Comparison of ENCODE assay signal across 10 mouse cellular contexts in the genomic region with DNA sequence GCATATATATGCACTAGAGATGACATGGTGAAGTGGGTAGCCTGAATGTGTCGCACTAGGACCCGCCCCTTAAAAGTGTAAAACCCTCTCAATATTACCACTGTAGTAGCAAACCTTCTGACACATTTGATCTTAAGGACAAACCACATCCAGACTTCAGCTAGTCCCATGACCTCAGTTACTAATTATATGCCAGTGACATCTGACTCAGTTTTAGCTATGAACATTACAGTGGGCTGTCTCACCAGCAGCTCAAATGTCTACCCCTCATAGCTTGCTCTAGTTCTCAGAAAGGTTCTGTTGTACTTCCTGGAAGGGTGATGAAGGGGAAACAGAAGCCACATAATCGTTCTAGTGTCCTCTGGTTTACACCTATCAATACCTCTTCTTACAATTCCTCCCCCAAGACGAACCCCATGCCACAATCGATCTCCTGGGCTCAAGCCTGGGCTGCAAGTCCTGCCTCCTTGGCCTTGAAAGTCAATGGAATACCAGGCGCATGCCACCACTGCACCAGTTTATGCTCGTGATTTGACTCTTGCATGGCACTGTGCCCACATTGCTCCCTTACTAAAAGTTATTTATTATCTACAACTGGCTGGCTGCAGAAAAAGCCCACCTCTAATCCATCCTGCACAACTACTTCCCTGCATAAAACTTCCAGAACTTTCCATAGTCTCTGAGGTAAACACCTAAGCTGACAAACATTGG. TPM values are rescaled to one million over a fixed set of nuclear protein-coding genes. Genes with fewer than 3 reads are reported as not detected.
DNase-seq lines count a peak whose midpoint lies in the region; ATAC-seq lines count a peak whose summit lies in the region.
"Had no signal": no experiment of that assay in that cellular context is flagged by ENCODE, and none has a peak within 500 bp of the region (broad histone marks: within the 10 kb centered on the region; RNA-seq: fewer than 3 reads in every experiment).

No protein-coding gene starts in this region.

- no peaks in the 10 kb centered on the region for H3K9me3 ChIP-seq in heart, embryonic 14.5 days (ENCODE audit: control insufficient read depth, low read length)
- no peaks in the 10 kb centered on the region for H3K9me3 ChIP-seq in forebrain, embryonic 11.5 days (ENCODE audit: control insufficient read depth, low read length)
- no peaks in the 10 kb centered on the region for H3K9me3 ChIP-seq in limb, embryonic 10.5 days (replicated peaks)
- no peaks in the 10 kb centered on the region for H3K9me3 ChIP-seq in hindbrain, embryonic 16.5 days (ENCODE audit: control insufficient read depth, low read length)

- ATAC-seq in heart, embryonic 14.5 days (ENCODE audit: insufficient number of reproducible peaks, insufficient read depth, low FRiP score, low read depth), result no peak
- peak; percentile 90 for ATAC-seq in CD4-positive, CD25-positive, alpha-beta regulatory T cell, adult 4 months
- peak; percentile 17 to 48; a peak in 1 of 4 replicates for ATAC-seq in hematopoietic stem cell, adult 5-6 weeks (replicated peaks in 1 of 2; ENCODE audit: insufficient read depth in 1 of 2, low FRiP score in 2 of 2, low TSS enrichment in 1 of 2, low read depth in 1 of 2, poor library complexity in 2 of 2, severe bottlenecking in 2 of 2)
- ATAC-seq in megakaryocyte, adult 5-6 weeks (ENCODE audit: poor library complexity, severe bottlenecking), result peak; percentile 69
- no peak for ATAC-seq in forebrain, embryonic 11.5 days (replicated peaks; ENCODE audit: low FRiP score)
- ATAC-seq in hindbrain, embryonic 16.5 days, result no peak
- ATAC-seq: forebrain, postnatal 0 days had no signal

- no peak overlapping the region for H3K4me2 ChIP-seq in heart, embryonic 14.5 days (ENCODE audit: low read length)
- H3K4me2 ChIP-seq in forebrain, embryonic 11.5 days (ENCODE audit: low read depth, low read length, severe bottlenecking), result no peak overlapping the region
- H3K4me2 ChIP-seq in hindbrain, embryonic 16.5 days (ENCODE audit: low read length), result no peak overlapping the region

- peaks cover 2 to 10% of the 10 kb centered on the region in 2 experiments; a peak in 3 of 4 replicates for H3K4me1 ChIP-seq in heart, embryonic 14.5 days (ENCODE audit: control insufficient read depth in 2 of 2, insufficient read depth in 2 of 2, low read length in 2 of 2)
- H3K4me1 ChIP-seq in forebrain, embryonic 11.5 days (replicated peaks; ENCODE audit: control insufficient read depth, insufficient read depth, low read length), result no peaks in the 10 kb centered on the region
- no peaks in the 10 kb centered on the region for H3K4me1 ChIP-seq in limb, embryonic 10.5 days
- no peaks in the 10 kb centered on the region for H3K4me1 ChIP-seq in hindbrain, embryonic 16.5 days (ENCODE audit: control insufficient read depth, insufficient read depth, low read depth, low read length)

- 56% methylated on average over 7 of the region's 7 CpGs for WGBS in heart, embryonic 14.5 days
- WGBS in forebrain, embryonic 11.5 days, result 88% methylated on average over 7 of the region's 7 CpGs
- WGBS in limb, embryonic 10.5 days, result 90% methylated on average over 7 of the region's 7 CpGs
- 88% methylated on average over 7 of the region's 7 CpGs for WGBS in hindbrain, embryonic 16.5 days

- H3K27ac ChIP-seq in heart, embryonic 14.5 days (replicated peaks in 1 of 2; ENCODE audit: control insufficient read depth in 1 of 2, insufficient read depth in 1 of 2, low read depth in 2 of 2, low read length in 2 of 2), result peak overlapping the region; percentile 24 to 26; a peak in 2 of 4 replicates
- H3K27ac ChIP-seq in forebrain, embryonic 11.5 days (ENCODE audit: low read depth, low read length), result no peak overlapping the region
- no peak overlapping the region for H3K27ac ChIP-seq in limb, embryonic 10.5 days
- H3K27ac ChIP-seq in hindbrain, embryonic 16.5 days (ENCODE audit: low read depth, low read length), result no peak overlapping the region

- no peak overlapping the region for H3K9ac ChIP-seq in heart, embryonic 14.5 days (ENCODE audit: low read length)
- H3K9ac ChIP-seq in forebrain, embryonic 11.5 days (ENCODE audit: low read length), result no peak overlapping the region
- no peak overlapping the region for H3K9ac ChIP-seq in hindbrain, embryonic 16.5 days (ENCODE audit: low read depth, low read length)
- H3K9ac ChIP-seq: forebrain, postnatal 0 days had no signal

- intact Hi-C loops in heart, postnatal 36 days (cut with DNase I), result no loop called here

- no peak overlapping the region for H3K4me3 ChIP-seq in heart, embryonic 14.5 days (ENCODE audit: control insufficient read depth in 1 of 2, insufficient read depth in 1 of 2, low read depth in 1 of 2, low read length in 2 of 2)
- H3K4me3 ChIP-seq in forebrain, embryonic 11.5 days (ENCODE audit: low read depth, low read length), result no peak overlapping the region
- H3K4me3 ChIP-seq in limb, embryonic 10.5 days, result no peak overlapping the region
- H3K4me3 ChIP-seq in hindbrain, embryonic 16.5 days (ENCODE audit: low read length), result no peak overlapping the region

- H3K27me3 ChIP-seq in heart, embryonic 14.5 days (ENCODE audit: control insufficient read depth, insufficient read depth, low read length), result no peaks in the 10 kb centered on the region
- H3K27me3 ChIP-seq in forebrain, embryonic 11.5 days (ENCODE audit: control insufficient read depth, insufficient read depth, low read length), result no peaks in the 10 kb centered on the region
- no peaks in the 10 kb centered on the region for H3K27me3 ChIP-seq in limb, embryonic 10.5 days (ENCODE audit: low read depth, poor library complexity, severe bottlenecking)
- no peaks in the 10 kb centered on the region for H3K27me3 ChIP-seq in hindbrain, embryonic 16.5 days (replicated peaks; ENCODE audit: control insufficient read depth, insufficient read depth, low read length)

- H3K36me3 ChIP-seq in heart, embryonic 14.5 days (ENCODE audit: control insufficient read depth, insufficient read depth, low read length), result no peaks in the 10 kb centered on the region
- H3K36me3 ChIP-seq in forebrain, embryonic 11.5 days (ENCODE audit: control insufficient read depth, insufficient read depth, low read length), result no peaks in the 10 kb centered on the region
- no peaks in the 10 kb centered on the region for H3K36me3 ChIP-seq in limb, embryonic 10.5 days
- no peaks in the 10 kb centered on the region for H3K36me3 ChIP-seq in hindbrain, embryonic 16.5 days (ENCODE audit: control insufficient read depth, insufficient read depth, low read length)

- no peak for DNase-seq in heart, postnatal 36 days
- DNase-seq in forebrain, embryonic 11.5 days (ENCODE audit: low spot score), result no peak
- no peak for DNase-seq in limb, embryonic 10.5 days (ENCODE audit: low spot score)
- DNase-seq: forebrain, postnatal 0 days; right cerebral cortex, adult 18-20 months had no signal

RNA-seq across cellular contexts. Expression of gene Slc39a10, which starts 28.3 kb away (rescaled TPM):
- polyA plus RNA-seq in heart, embryonic 14.5 days (2014; fragmentation: Nextera tagmentation; extraction: Ambion mirVana), result 27.0 and 27.8 TPM in 2 replicates
- 1 to 10 TPM; 7.0 to 8.8 TPM for total RNA-seq in heart, postnatal 36 days (2021)
- 10 to 100 TPM; 15.2 to 15.8 TPM for polyA plus RNA-seq in CD4-positive, CD25-positive, alpha-beta regulatory T cell, adult 4 months (2017; shearing (Covaris generic))
- total RNA-seq in hematopoietic stem cell, adult 5-6 weeks (2017), result 29.1 and 34.0 TPM in 2 replicates
- total RNA-seq in megakaryocyte, adult 5-6 weeks (2015), result 17.0 and 17.8 TPM in 2 replicates
- total RNA-seq in megakaryocyte, adult 5-6 weeks (2017), result 15.8 and 16.3 TPM in 2 replicates
- 76.5 and 78.4 TPM in 2 replicates for polyA plus RNA-seq in forebrain, embryonic 11.5 days (2014; fragmentation: Nextera tagmentation; extraction: Ambion mirVana)
- polyA plus RNA-seq in limb, embryonic 10.5 days (2016; fragmentation: Nextera tagmentation; extraction: Ambion mirVana), result 60.6 and 64.1 TPM in 2 replicates
- 49.2 and 56.9 TPM in 2 replicates for polyA plus RNA-seq in hindbrain, embryonic 16.5 days (2015; fragmentation: Nextera tagmentation; extraction: Ambion mirVana)

Comparison
In these comparisons a context has a peak if more than half of its experiments do, and no peak if none do; other contexts are left out.
1. ATAC-seq: peak in CD4-positive, CD25-positive, alpha-beta regulatory T cell, adult 4 months (single experiment), hematopoietic stem cell, adult 5-6 weeks (2 of 2) and megakaryocyte, adult 5-6 weeks (single experiment); none in heart, embryonic 14.5 days (single experiment), forebrain, embryonic 11.5 days (single experiment) and hindbrain, embryonic 16.5 days (single experiment).
2. H3K27ac ChIP-seq: peak in heart, embryonic 14.5 days (2 of 2); none in forebrain, embryonic 11.5 days (single experiment), limb, embryonic 10.5 days (single experiment) and hindbrain, embryonic 16.5 days (single experiment).